Mouse (Mus musculus) heart, embryonic 14.5 days (tissue): ENCODE data around the gene Vmn2r101. TPM values are rescaled to one million over a fixed set of nuclear protein-coding genes. Genes with fewer than 3 reads are reported as not detected.

Experiments used
- ATAC-seq: fragments of 200-750 bp; cut with Nextera tagmentation; 2 replicates; pipeline ENCODE4 v1.8.0; 2017; ENCODE audit warnings: low read depth, moderate TSS enrichment; ENCODE audit not compliant: insufficient number of reproducible peaks, insufficient read depth, low FRiP score
- H3K27ac ChIP-seq, 2 experiments: fragments of 200-500 bp in 1 of 2; fragments of 300-500 bp in 1 of 2; sonication (generic) in 1 of 2; replicated peaks in 1 of 2; 2 replicates each; pipeline ENCODE4 v1.5.1; 2012 to 2014; ENCODE audit warnings: low read depth in 2 of 2, low read length in 2 of 2, control low read depth in 1 of 2, mild to moderate bottlenecking in 1 of 2, mixed read lengths in 1 of 2; ENCODE audit not compliant: control insufficient read depth in 1 of 2, insufficient read depth in 1 of 2
- H3K27me3 ChIP-seq: fragments of 300-500 bp; sonication (generic); 2 replicates; pipeline ENCODE4 v1.6.1; 2014; ENCODE audit warnings: mild to moderate bottlenecking, low read length, control low read depth; ENCODE audit not compliant: control insufficient read depth, insufficient read depth
- H3K36me3 ChIP-seq: fragments of 300-500 bp; sonication (generic); 2 replicates; pipeline ENCODE4 v1.6.1; 2014; ENCODE audit warnings: mild to moderate bottlenecking, control low read depth, low read length, mixed read lengths; ENCODE audit not compliant: control insufficient read depth, insufficient read depth
- H3K4me1 ChIP-seq, 2 experiments: fragments of 200-500 bp in 1 of 2; fragments of 300-500 bp in 1 of 2; sonication (generic) in 1 of 2; 2 replicates each; pipeline ENCODE4 v1.6.1; 2012 to 2014; ENCODE audit warnings: low read length in 2 of 2, control low read depth in 1 of 2, mixed read lengths in 1 of 2; ENCODE audit not compliant: control insufficient read depth in 2 of 2, insufficient read depth in 2 of 2
- H3K4me2 ChIP-seq: fragments of 300-500 bp; sonication (generic); 2 replicates; pipeline ENCODE4 v1.6.1; 2014; ENCODE audit warnings: mild to moderate bottlenecking, low read length
- H3K4me3 ChIP-seq, 2 experiments: fragments of 200-500 bp in 1 of 2; fragments of 300-500 bp in 1 of 2; sonication (generic) in 1 of 2; 2 replicates each; pipeline ENCODE4 v1.5.1; 2012 to 2014; ENCODE audit warnings: low read length in 2 of 2, mild to moderate bottlenecking in 2 of 2, control low read depth in 1 of 2, low read depth in 1 of 2, moderate library complexity in 1 of 2; ENCODE audit not compliant: control insufficient read depth in 1 of 2, insufficient read depth in 1 of 2
- H3K9ac ChIP-seq: fragments of 300-500 bp; sonication (generic); 2 replicates; pipeline ENCODE4 v1.6.1; 2014; ENCODE audit warnings: mild to moderate bottlenecking, low read length
- H3K9me3 ChIP-seq: fragments of 300-500 bp; sonication (generic); 2 replicates; pipeline ENCODE4 v1.6.1; 2016; ENCODE audit warnings: low read length, control low read depth; ENCODE audit not compliant: control insufficient read depth
- WGBS: fragments of 180-500 bp; shearing (Covaris S2); extraction: QIAGEN DNeasy Blood & Tissue Kit; methylation state at CpG from one replicate; pipeline ENCODE4 v1.1.7; 2014; 5-methylcytosine and 5-hydroxymethylcytosine counted together
- polyA plus RNA-seq: library from polyadenylated mRNA; unstranded; fragments of >200 nt; fragmentation: Nextera tagmentation; extraction: Ambion mirVana; gene quantifications from 2 replicates; pipeline ENCODE4 v1.2.1, GENCODE M21; 2014

Vmn2r101 gene
- not detected in 2 replicates for polyA plus RNA-seq

GRCm38 (mm10) chr17:19576927-19577326 lies at the start of gene Vmn2r101:
Gene Vmn2r101, plus strand, starts transcription at chr17:19577227.
- ATAC-seq, result no peak
- Histone ChIP-seq H3K9ac (no peak within 1 kb of the TSS), H3K4me2 (no peak within 1 kb of the TSS), H3K4me1 (no peaks in the 10 kb centered on the region), H3K4me3 (no peak within 1 kb of the TSS), H3K27me3 (no peaks in the 10 kb centered on the region), H3K9me3 (0 out of 2 replicates have a peak, but pooled peaks cover 3% of the 10 kb centered on the region), H3K27ac (no peak within 1 kb of the TSS), H3K36me3 (no peaks in the 10 kb centered on the region)

- H3K4me3 ChIP-seq, result no peak overlapping the region
- no peaks in the 10 kb centered on the region for H3K36me3 ChIP-seq
- H3K9me3 ChIP-seq, result peaks cover 39% of the 10 kb centered on the region
- no peak overlapping the region for H3K9ac ChIP-seq
- H3K4me1 ChIP-seq, result no peaks in the 10 kb centered on the region
- no peaks in the 10 kb centered on the region for H3K27me3 ChIP-seq
- no peak overlapping the region for H3K27ac ChIP-seq
- no peak for ATAC-seq
- WGBS, result 78% methylated on average over 1 of the region's 1 CpGs
- no peak overlapping the region for H3K4me2 ChIP-seq
These were observed 52.3 kb downstream of the Vmn2r101 start for GRCm38 (mm10) chr17:19629328-19629727.

GRCm38 (mm10) chr17:19658447-19658846 lies 81.4 kb downstream of the Vmn2r101 start:
- 65% methylated on average over 3 of the region's 3 CpGs for WGBS
- Histone ChIP-seq H3K9me3 (0 out of 2 replicates have a peak, but pooled peaks cover 6% of the 10 kb centered on the region), H3K9ac (no peak overlapping the region), H3K4me3 (no peak overlapping the region), H3K36me3 (no peaks in the 10 kb centered on the region), H3K27me3 (no peaks in the 10 kb centered on the region), H3K4me2 (no peak overlapping the region), H3K27ac (no peak overlapping the region), H3K4me1 (no peaks in the 10 kb centered on the region)
- ATAC-seq, result no peak

GRCm38 (mm10) chr17:19660028-19660427 lies 83.0 kb downstream of the Vmn2r101 start, which contains the start of gene Vmn2r102:
Gene Vmn2r102, plus strand, starts transcription at chr17:19660328.
- H3K27me3 ChIP-seq, result no peaks in the 10 kb centered on the region
- 0 out of 2 replicates have a peak, but pooled peaks cover 6% of the 10 kb centered on the region for H3K9me3 ChIP-seq
- H3K4me3 ChIP-seq, result no peak within 1 kb of the TSS
- H3K4me2 ChIP-seq, result no peak within 1 kb of the TSS
- 54% methylated on average over 2 of the region's 2 CpGs for WGBS
- H3K4me1 ChIP-seq, result no peaks in the 10 kb centered on the region
- H3K36me3 ChIP-seq, result no peaks in the 10 kb centered on the region
- no peak within 1 kb of the TSS for H3K9ac ChIP-seq
- ATAC-seq, result no peak
- H3K27ac ChIP-seq, result no peak within 1 kb of the TSS

Other genes with a start within 250 kb of the Vmn2r101 start
- not detected in 2 replicates for gene Vmn2r99, start 215.3 kb upstream of the Vmn2r101 start, polyA plus RNA-seq
- not detected in 2 replicates for gene Vmn2r100, start 72.5 kb upstream of the Vmn2r101 start, polyA plus RNA-seq
- gene Vmn2r102, start 83.1 kb downstream of the Vmn2r101 start, polyA plus RNA-seq, result not detected in 2 replicates
- gene Vmn2r103, start 196.1 kb downstream of the Vmn2r101 start, polyA plus RNA-seq, result not detected in 2 replicates